ENCODE assay signal across 8 mouse cellular contexts in the genomic region with DNA sequence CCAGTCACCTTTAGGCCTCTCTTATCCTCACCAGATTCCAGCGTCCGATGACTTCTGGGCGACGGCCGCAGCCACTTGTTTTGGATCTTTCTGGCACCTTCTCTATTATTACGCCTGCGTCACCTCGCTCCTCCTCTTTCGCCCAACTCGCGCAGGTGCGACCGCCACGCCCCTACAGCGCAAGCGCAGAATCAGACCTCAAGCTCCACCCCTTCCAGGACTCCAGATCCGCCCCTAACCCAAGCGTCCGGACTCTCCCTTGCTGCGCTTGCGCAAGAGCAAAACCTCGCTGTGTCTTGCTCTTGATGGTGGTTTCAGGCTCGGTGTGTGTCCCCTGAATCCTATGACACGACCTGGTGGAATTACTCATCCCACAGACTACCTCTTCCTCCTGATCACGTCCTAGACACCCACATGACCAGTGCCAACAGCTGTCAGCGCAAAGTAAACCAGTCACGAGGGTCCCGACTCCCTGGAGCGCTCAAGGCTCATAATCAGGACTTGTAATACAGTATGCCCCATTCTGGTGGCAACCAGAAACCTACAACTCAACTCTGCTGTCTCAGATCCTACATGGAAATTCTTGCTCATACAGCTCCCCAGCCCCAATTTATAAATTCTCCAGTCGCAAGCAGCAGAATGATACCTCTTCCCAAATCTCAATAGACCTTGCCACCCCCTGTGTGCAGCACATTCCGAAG. TPM values are rescaled to one million over a fixed set of nuclear protein-coding genes. Genes with fewer than 3 reads are reported as not detected.
DNase-seq lines count a peak whose midpoint lies in the region; ATAC-seq lines count a peak whose summit lies in the region.

No protein-coding gene starts in this region.

- DNase-seq in adipocyte (ENCODE audit: low spot score): peak; percentile 92
- DNase-seq in embryo, embryonic 10 days (ENCODE audit: low spot score): peak; percentile 97
- DNase-seq in gastrocnemius, postnatal 10 days: peak; percentile 86
- DNase-seq in left cerebral cortex, postnatal 10 days (ENCODE audit: extremely low spot score in 1 of 2, low spot score in 2 of 2): peak; percentile 90 to 95
- DNase-seq in right cerebral cortex, postnatal 25 days: peak; percentile 94
- DNase-seq in urinary bladder, postnatal 4 days (ENCODE audit: low spot score in 2 of 2): peak; percentile 88 to 94

- intact Hi-C loops in left cerebral cortex, postnatal 10 days (cut with DNase I): no loop called here

- peak; percentile 74 for ATAC-seq in inflammation-experienced regulatory T-cells, adult 6 months
- peak; percentile 50 for ATAC-seq in megakaryocyte-erythroid progenitor cell, adult 5-6 weeks (replicated peaks; ENCODE audit: low FRiP score, low TSS enrichment, poor library complexity, severe bottlenecking)

RNA-seq across cellular contexts. Expression of a gene that starts 0.5 kb away (rescaled TPM):
- total RNA-seq in gastrocnemius, postnatal 10 days (2021): 1 to 10 TPM; 6.3 to 7.4 TPM
- polyA plus RNA-seq in inflammation-experienced regulatory T-cells, adult 6 months (2017; shearing (Covaris generic)): 10 to 100 TPM; 24.6 to 26.2 (median 25.0) TPM
- total RNA-seq in left cerebral cortex, postnatal 10 days (2021): 10 to 100 TPM; 22.7 to 23.8 TPM
- 16.0 and 24.9 TPM in 2 replicates for total RNA-seq in megakaryocyte-erythroid progenitor cell, adult 5-6 weeks (2014; fragmentation: Nextera tagmentation)
- 13.5 and 15.2 TPM in 2 replicates for total RNA-seq in megakaryocyte-erythroid progenitor cell, adult 5-6 weeks (2017)

RNA-seq across cellular contexts. Expression of a gene that starts 1.3 kb away (rescaled TPM):
- 1 to 10 TPM; 6.2 to 8.5 TPM for total RNA-seq in gastrocnemius, postnatal 10 days (2021)
- polyA plus RNA-seq in inflammation-experienced regulatory T-cells, adult 6 months (2017; shearing (Covaris generic)): 1 to 10 TPM; 2.2 to 4.0 (median 2.5) TPM
- total RNA-seq in left cerebral cortex, postnatal 10 days (2021): 1 to 10 TPM; 7.8 to 8.5 TPM
- total RNA-seq in megakaryocyte-erythroid progenitor cell, adult 5-6 weeks (2014; fragmentation: Nextera tagmentation): 18.8 and 20.3 TPM in 2 replicates
- total RNA-seq in megakaryocyte-erythroid progenitor cell, adult 5-6 weeks (2017): 10.1 and 12.5 TPM in 2 replicates

RNA-seq across cellular contexts. Expression of a gene that starts 17.7 kb away (rescaled TPM):
- 10 to 100 TPM; 51.1 to 60.2 TPM for total RNA-seq in gastrocnemius, postnatal 10 days (2021)
- polyA plus RNA-seq in inflammation-experienced regulatory T-cells, adult 6 months (2017; shearing (Covaris generic)): 10 to 100 TPM in 1 of 3 experiments, 1 to 10 TPM in 2; 8.5 to 13.3 (median 8.9) TPM
- total RNA-seq in left cerebral cortex, postnatal 10 days (2021): 100 to 1,000 TPM; 205 TPM
- total RNA-seq in megakaryocyte-erythroid progenitor cell, adult 5-6 weeks (2014; fragmentation: Nextera tagmentation): 97.9 and 123 TPM in 2 replicates
- 49.1 and 74.7 TPM in 2 replicates for total RNA-seq in megakaryocyte-erythroid progenitor cell, adult 5-6 weeks (2017)

RNA-seq across cellular contexts. Expression of a gene that starts 30.7 kb away (rescaled TPM):
- 10 to 100 TPM; 14.9 to 18.4 TPM for total RNA-seq in gastrocnemius, postnatal 10 days (2021)
- polyA plus RNA-seq in inflammation-experienced regulatory T-cells, adult 6 months (2017; shearing (Covaris generic)): under 1 TPM; 0.34 to 0.70 (median 0.38) TPM
- 10 to 100 TPM; 47.7 to 55.1 TPM for total RNA-seq in left cerebral cortex, postnatal 10 days (2021)
- total RNA-seq in megakaryocyte-erythroid progenitor cell, adult 5-6 weeks (2014; fragmentation: Nextera tagmentation): 8.7 and 18.9 TPM in 2 replicates
- 6.2 and 8.6 TPM in 2 replicates for total RNA-seq in megakaryocyte-erythroid progenitor cell, adult 5-6 weeks (2017)

RNA-seq across cellular contexts. Expression of a gene that starts 40.4 kb away (rescaled TPM):
- under 1 TPM; 0.16 to 0.77 TPM for total RNA-seq in gastrocnemius, postnatal 10 days (2021)
- 10 to 100 TPM; 18.1 to 32.0 (median 30.0) TPM for polyA plus RNA-seq in inflammation-experienced regulatory T-cells, adult 6 months (2017; shearing (Covaris generic))
- 10 to 100 TPM; 11.0 to 14.1 TPM for total RNA-seq in left cerebral cortex, postnatal 10 days (2021)
- 0.40 and 0.57 TPM in 2 replicates for total RNA-seq in megakaryocyte-erythroid progenitor cell, adult 5-6 weeks (2014; fragmentation: Nextera tagmentation)
- total RNA-seq in megakaryocyte-erythroid progenitor cell, adult 5-6 weeks (2017): 0.91 TPM in 1 of 2 replicates, not detected in the other

Comparison
In these comparisons a context has a peak if more than half of its experiments do, and no peak if none do; other contexts are left out.
1. Peak in every context shown above with its lines: DNase-seq and ATAC-seq.